Mouse (Mus musculus): ENCODE data around the gene Gpat2.

Gene Gpat2

GRCm38 (mm10) chr2:127437697-127438096 is 12.7 kb downstream of the Gpat2 start:
- no peak for DNase-seq (ENCODE audit: extremely low spot score, low spot score)

- peak; percentile 86 for DNase-seq (ENCODE audit: extremely low spot score, low spot score)
Observed at GRCm38 (mm10) chr2:127444055-127444789, 19.2 kb downstream of the Gpat2 start, which contains the start of gene Fahd2a. Fahd2a (minus strand) TSS chr2:127444565.

GRCm38 (mm10) chr2:127446847-127447246 is 21.8 kb downstream of the Gpat2 start:
- DNase-seq (ENCODE audit: extremely low spot score, low spot score): no peak

GRCm38 (mm10) chr2:127449691-127450090 is 24.7 kb downstream of the Gpat2 start:
- DNase-seq (ENCODE audit: extremely low spot score, low spot score): no peak

- DNase-seq (ENCODE audit: extremely low spot score, low spot score): no peak
Observed at GRCm38 (mm10) chr2:127451748-127452147, 26.7 kb downstream of the Gpat2 start.

GRCm38 (mm10) chr2:127453141-127453540 is 28.1 kb downstream of the Gpat2 start:
- no peak for DNase-seq (ENCODE audit: extremely low spot score, low spot score)

GRCm38 (mm10) chr2:127453764-127454163 is 28.8 kb downstream of the Gpat2 start:
- peak; percentile 72 for DNase-seq (ENCODE audit: extremely low spot score, low spot score)

- no peak for DNase-seq (ENCODE audit: extremely low spot score, low spot score)
Observed at GRCm38 (mm10) chr2:127459341-127459740, 34.3 kb downstream of the Gpat2 start.

GRCm38 (mm10) chr2:127461351-127461750 is 36.4 kb downstream of the Gpat2 start:
- no peak for DNase-seq (ENCODE audit: extremely low spot score, low spot score)

- DNase-seq (ENCODE audit: extremely low spot score, low spot score): peak; percentile 65
Observed at GRCm38 (mm10) chr2:127462314-127462713, 37.3 kb downstream of the Gpat2 start.

- no peak for DNase-seq (ENCODE audit: extremely low spot score, low spot score)
Observed at GRCm38 (mm10) chr2:127470183-127470582, 45.2 kb downstream of the Gpat2 start.

GRCm38 (mm10) chr2:127470661-127471060 is 45.7 kb downstream of the Gpat2 start:
- DNase-seq (ENCODE audit: extremely low spot score, low spot score): no peak

- no peak for DNase-seq (ENCODE audit: extremely low spot score, low spot score)
Observed at GRCm38 (mm10) chr2:127471281-127471680, 46.3 kb downstream of the Gpat2 start.

GRCm38 (mm10) chr2:127472279-127472678 is 47.3 kb downstream of the Gpat2 start:
- DNase-seq (ENCODE audit: extremely low spot score, low spot score): no peak

- no peak for DNase-seq (ENCODE audit: extremely low spot score, low spot score)
Observed at GRCm38 (mm10) chr2:127479210-127479609, 54.2 kb downstream of the Gpat2 start.

GRCm38 (mm10) chr2:127479763-127480162 is 54.8 kb downstream of the Gpat2 start:
- DNase-seq (ENCODE audit: extremely low spot score, low spot score): no peak

GRCm38 (mm10) chr2:127481841-127482532 is 57.0 kb downstream of the Gpat2 start:
- peak; percentile 52 for DNase-seq (ENCODE audit: extremely low spot score, low spot score)

GRCm38 (mm10) chr2:127482533-127482911 is 57.5 kb downstream of the Gpat2 start:
- peak; percentile 65 for DNase-seq (ENCODE audit: extremely low spot score, low spot score)

GRCm38 (mm10) chr2:127483001-127483400 is 58.0 kb downstream of the Gpat2 start:
- peak; percentile 31 for DNase-seq (ENCODE audit: extremely low spot score, low spot score)

GRCm38 (mm10) chr2:127484476-127485170 is 59.6 kb downstream of the Gpat2 start:
- peak; percentile 66 for DNase-seq (ENCODE audit: extremely low spot score, low spot score)

All from neural tube, embryonic 10.5 days (tissue).